Mouse (Mus musculus): ENCODE results near the gene Gramd1a.

DNA sequence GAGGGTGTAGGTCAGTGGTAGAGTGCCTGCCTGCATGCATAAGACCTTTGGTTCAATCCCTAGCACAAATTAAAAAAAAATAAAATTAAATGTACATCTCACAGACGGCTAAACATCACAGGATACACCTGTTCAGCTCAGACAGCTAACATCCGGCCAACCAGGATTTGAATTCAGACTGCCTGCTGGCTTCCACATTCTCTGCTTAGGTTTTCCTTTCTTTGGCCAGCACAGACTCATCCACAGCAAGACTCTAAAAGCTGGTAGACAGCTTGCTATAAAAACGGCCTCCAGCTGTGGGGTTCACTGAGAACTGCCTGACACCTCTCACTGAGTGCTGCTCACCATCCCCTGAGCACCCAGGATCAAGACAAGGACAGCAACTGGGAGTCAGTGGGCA is 49.5 kb downstream of the Gramd1a start:
- TF ChIP-seq CTCF (IDR thresholded peaks at IDR 0.05; ENCODE audit: control insufficient read depth, insufficient read depth, low read length) (no peak), POLR2A (IDR thresholded peaks at IDR 0.05; ENCODE audit: borderline replicate concordance, control insufficient read depth, low read depth, low read length) (no peak)

All from bone marrow, adult 2 months (tissue).